Mouse (Mus musculus): ENCODE results near the gene Gcsh.

GRCm38 (mm10) chr8:116980117-116980516, 13.2 kb downstream of the Gcsh start:
- TF ChIP-seq CTCF (conservative IDR thresholded peaks at IDR 0.05 in 1 of 2, IDR thresholded peaks at IDR 0.05 in 1 of 2; ENCODE audit: low read depth in 2 of 2, low read length in 2 of 2), result peak; percentile 32 to 82; a peak in 3 of 4 replicates
- no peak for TF ChIP-seq MAX (IDR thresholded peaks at IDR 0.05; ENCODE audit: low read length)
